ENCODE assay signal across 9 mouse cellular contexts in the genomic region with DNA sequence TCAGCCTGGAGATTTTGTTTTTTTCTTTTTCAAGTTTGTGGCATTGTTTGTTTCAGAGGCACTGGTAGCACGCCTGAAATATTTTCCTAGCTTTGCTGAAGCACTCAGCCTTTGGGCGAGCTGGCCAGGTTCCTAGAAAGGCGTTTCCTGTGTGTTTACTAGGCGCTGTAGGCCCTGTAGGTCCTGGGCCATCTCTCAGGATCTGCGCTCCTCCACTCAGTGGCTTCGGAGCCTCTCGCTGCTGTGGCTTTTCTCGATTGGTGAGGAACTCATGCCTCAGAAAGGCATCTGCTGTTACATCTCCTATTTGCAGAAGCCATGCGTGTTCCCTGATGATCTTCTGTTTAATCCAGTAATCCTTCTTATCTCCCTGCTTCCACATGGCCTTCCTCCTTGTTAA.
DNase-seq lines count a peak whose midpoint lies in the region; ATAC-seq and TF ChIP-seq lines count a peak whose summit lies in the region.
"Had no signal": no experiment of that assay in that cellular context is flagged by ENCODE, and none has a peak within 500 bp of the region (broad histone marks: within the 10 kb centered on the region; RNA-seq: fewer than 3 reads in every experiment).

No protein-coding gene starts in this region.

- H3K36me3 ChIP-seq in liver, postnatal 0 days (replicated peaks; ENCODE audit: insufficient read depth, low read length), result no peaks in the 10 kb centered on the region
- no peaks in the 10 kb centered on the region for H3K36me3 ChIP-seq in liver, embryonic 11.5 days (ENCODE audit: control insufficient read depth, insufficient read depth, low read length)
- no peaks in the 10 kb centered on the region for H3K36me3 ChIP-seq in hindbrain, embryonic 13.5 days
- H3K36me3 ChIP-seq: liver, embryonic 15.5 days had no signal

- no peak overlapping the region for H3K27ac ChIP-seq in liver, postnatal 0 days (ENCODE audit: low read depth)
- H3K27ac ChIP-seq in liver, embryonic 11.5 days (ENCODE audit: low read depth, low read length), result no peak overlapping the region
- H3K27ac ChIP-seq in hindbrain, embryonic 13.5 days, result no peak overlapping the region
- H3K27ac ChIP-seq: liver, embryonic 15.5 days had no signal

- TF ChIP-seq EP300 in liver, postnatal 0 days (IDR thresholded peaks at IDR 0.05; ENCODE audit: low read depth), result no peak

- no peak for ATAC-seq in cerebellum, adult (ENCODE audit: insufficient number of reproducible peaks, low FRiP score, low TSS enrichment)
- ATAC-seq in liver, postnatal 0 days, result no peak
- ATAC-seq in liver, embryonic 11.5 days (replicated peaks; ENCODE audit: low FRiP score), result no peak
- no peak for ATAC-seq in hindbrain, embryonic 13.5 days (ENCODE audit: low FRiP score)

- peak; percentile 52 to 62 for DNase-seq in cerebellum, postnatal 10 days
- peak; percentile 41 for DNase-seq in liver, postnatal 0 days
- no peak for DNase-seq in liver, embryonic 11.5 days (ENCODE audit: low spot score)
- DNase-seq in kidney, postnatal 14 days, result peak; percentile 70
- peak; percentile 30 for DNase-seq in ovary, postnatal 14 days (ENCODE audit: low spot score)
- no peak for DNase-seq in thymus, postnatal 14 days

- H3K9me3 ChIP-seq in liver, postnatal 0 days (ENCODE audit: low read length), result no peaks in the 10 kb centered on the region
- no peaks in the 10 kb centered on the region for H3K9me3 ChIP-seq in liver, embryonic 11.5 days (ENCODE audit: control insufficient read depth, low read length)
- no peaks in the 10 kb centered on the region for H3K9me3 ChIP-seq in hindbrain, embryonic 13.5 days
- H3K9me3 ChIP-seq: liver, embryonic 15.5 days had no signal

- WGBS in liver, postnatal 0 days (ENCODE audit: insufficient replicate concordance), result 45% methylated on average over 9 of the region's 9 CpGs
- WGBS in liver, embryonic 11.5 days, result 57% methylated on average over 9 of the region's 9 CpGs
- WGBS in hindbrain, embryonic 13.5 days, result 78% methylated on average over 9 of the region's 9 CpGs

- no peak overlapping the region for H3K4me2 ChIP-seq in liver, postnatal 0 days (ENCODE audit: low read depth, low read length)
- H3K4me2 ChIP-seq in liver, embryonic 11.5 days, result no peak overlapping the region
- H3K4me2 ChIP-seq in hindbrain, embryonic 13.5 days, result no peak overlapping the region
- H3K4me2 ChIP-seq: liver, embryonic 15.5 days had no signal

- no peaks in the 10 kb centered on the region for H3K27me3 ChIP-seq in liver, postnatal 0 days (ENCODE audit: insufficient read depth, low read length)
- no peaks in the 10 kb centered on the region for H3K27me3 ChIP-seq in liver, embryonic 11.5 days (replicated peaks; ENCODE audit: control insufficient read depth, insufficient read depth, low read length)
- no peaks in the 10 kb centered on the region for H3K27me3 ChIP-seq in hindbrain, embryonic 13.5 days
- H3K27me3 ChIP-seq: liver, embryonic 15.5 days had no signal

- TF ChIP-seq CTCF in liver, postnatal 0 days (IDR thresholded peaks at IDR 0.05; ENCODE audit: low read depth), result no peak

- no peak overlapping the region for H3K4me3 ChIP-seq in liver, postnatal 0 days (ENCODE audit: low read depth, low read length)
- H3K4me3 ChIP-seq in liver, embryonic 11.5 days (ENCODE audit: low read depth, low read length), result no peak overlapping the region
- no peak overlapping the region for H3K4me3 ChIP-seq in hindbrain, embryonic 13.5 days
- H3K4me3 ChIP-seq: liver, embryonic 15.5 days had no signal

- H3K9ac ChIP-seq in liver, postnatal 0 days (replicated peaks), result no peak overlapping the region
- H3K9ac ChIP-seq in liver, embryonic 11.5 days (ENCODE audit: low read depth, low read length), result no peak overlapping the region
- no peak overlapping the region for H3K9ac ChIP-seq in hindbrain, embryonic 13.5 days
- H3K9ac ChIP-seq: liver, embryonic 15.5 days had no signal

- no peaks in the 10 kb centered on the region for H3K4me1 ChIP-seq in liver, postnatal 0 days (ENCODE audit: insufficient read depth)
- no peaks in the 10 kb centered on the region for H3K4me1 ChIP-seq in liver, embryonic 11.5 days (replicated peaks; ENCODE audit: control insufficient read depth, insufficient read depth, low read length)
- peaks cover 8% of the 10 kb centered on the region for H3K4me1 ChIP-seq in hindbrain, embryonic 13.5 days (replicated peaks)
- H3K4me1 ChIP-seq: liver, embryonic 15.5 days had no signal

Comparison
In these comparisons a context has a peak if more than half of its experiments do, and no peak if none do; other contexts are left out.
1. DNase-seq: peak in cerebellum, postnatal 10 days (2 of 2), liver, postnatal 0 days (single experiment), kidney, postnatal 14 days (single experiment) and ovary, postnatal 14 days (single experiment); none in liver, embryonic 11.5 days (single experiment) and thymus, postnatal 14 days (single experiment).